Mouse (Mus musculus) 3T3-L1 (cell line): ENCODE results near the gene Olfm1.

ENCODE experiments used
- DNase-seq: peaks from one replicate; pipeline ENCODE4 v3.0.0-alpha.2; 2015; ENCODE audit warnings: low read depth, low spot score

Gene Olfm1

DNA sequence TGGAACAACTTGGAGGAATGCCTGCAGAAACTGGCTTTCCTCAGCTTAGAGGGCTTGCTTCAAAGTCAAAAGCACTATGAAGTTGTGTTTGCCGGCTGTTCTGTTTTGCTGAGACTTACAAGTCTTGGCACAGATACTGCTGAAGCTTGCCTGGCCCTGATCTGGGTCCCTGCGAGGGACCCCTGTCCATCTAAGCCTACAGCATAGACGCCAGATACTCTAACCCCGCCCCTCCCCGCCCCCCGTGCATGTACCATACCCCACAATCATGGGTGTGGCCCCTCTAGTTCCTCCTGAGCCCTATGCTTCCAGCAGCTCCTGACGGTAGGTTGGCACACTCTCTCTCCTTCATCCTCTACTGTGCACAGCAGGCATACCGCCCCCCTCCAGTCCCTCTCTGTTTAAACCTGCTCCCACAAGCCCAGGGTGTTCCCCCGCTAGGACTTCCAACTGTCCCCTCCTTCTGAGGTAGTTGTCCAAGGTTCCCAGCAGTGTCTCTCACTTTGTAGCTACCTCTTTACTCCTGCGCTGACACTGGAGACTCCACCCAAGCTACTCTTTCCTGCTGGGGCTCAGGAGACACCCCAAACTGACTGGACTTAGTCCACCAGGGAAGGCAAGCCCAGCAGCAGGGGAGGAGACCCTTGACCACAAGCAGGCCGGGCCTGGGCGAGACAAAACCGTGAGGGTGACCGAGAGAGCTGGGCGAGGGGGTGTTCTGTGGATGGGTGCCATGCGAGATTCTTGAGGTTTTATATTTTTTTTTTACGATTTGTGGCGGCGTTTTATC lies 12.1 kb downstream of the Olfm1 start:
- no peak for DNase-seq

DNA sequence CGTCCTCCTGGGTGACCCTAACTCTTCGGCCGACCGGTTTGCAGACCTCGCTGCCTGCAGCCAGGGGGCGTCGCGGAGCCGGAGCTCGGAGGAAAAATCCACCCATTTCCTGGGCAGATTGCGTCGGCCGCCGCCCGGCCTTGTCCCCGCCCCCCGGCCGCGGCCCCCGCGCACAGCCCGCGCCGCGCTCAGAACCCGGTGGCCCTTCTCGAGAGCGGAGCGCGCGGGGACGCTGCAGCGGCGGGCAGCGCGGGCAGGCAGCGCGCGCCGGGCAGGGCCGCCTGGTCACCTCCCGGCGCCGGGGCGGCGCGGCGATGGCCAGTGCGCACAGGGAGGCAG lies 12.6 kb downstream of the Olfm1 start:
- peak; percentile 59 for DNase-seq

DNA sequence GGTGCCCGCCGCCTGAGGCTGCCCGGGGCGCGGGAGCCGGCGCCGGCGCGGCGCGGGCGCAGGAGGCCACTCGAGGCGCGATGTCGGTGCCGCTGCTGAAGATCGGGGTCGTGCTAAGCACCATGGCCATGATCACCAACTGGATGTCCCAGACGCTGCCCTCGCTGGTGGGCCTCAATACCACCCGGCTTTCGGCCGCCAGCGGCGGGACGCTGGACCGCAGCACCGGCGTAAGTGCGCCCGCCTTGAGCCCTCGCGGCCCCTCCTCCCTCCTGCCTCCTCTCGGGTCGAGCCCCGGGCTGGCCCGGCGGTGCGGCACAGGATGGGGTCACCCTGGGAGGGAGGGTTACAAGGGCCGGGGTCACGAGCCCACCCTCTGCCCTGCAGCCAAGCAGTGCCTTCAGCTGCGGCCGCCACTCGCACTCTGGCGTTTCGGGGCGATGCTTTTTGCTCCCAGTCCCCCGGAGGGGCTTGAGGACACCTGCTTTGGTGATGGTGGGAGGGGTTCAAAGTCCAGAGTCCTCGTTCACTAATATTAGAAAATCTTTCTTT lies 13.2 kb downstream of the Olfm1 start:
- DNase-seq: no peak

DNA sequence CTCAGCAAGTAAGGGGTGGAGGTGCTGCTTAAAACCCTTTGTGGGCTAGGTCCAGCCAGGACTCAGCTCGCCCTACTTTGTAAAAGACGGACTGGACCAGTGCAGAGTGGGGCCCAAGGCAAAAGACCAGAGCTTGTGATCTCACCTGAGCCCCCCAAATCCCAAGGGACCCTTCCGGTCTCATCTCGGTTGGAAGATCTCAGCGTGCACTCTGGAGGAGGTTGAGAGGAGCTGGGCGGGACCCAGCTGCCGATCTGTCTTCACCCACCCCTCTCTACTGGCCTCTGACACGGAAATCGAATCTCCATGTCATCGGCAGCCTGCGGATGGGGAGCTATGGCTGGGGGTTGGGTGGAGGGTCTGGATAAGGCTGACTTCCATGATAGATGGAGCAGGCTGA lies 13.7 kb downstream of the Olfm1 start:
- no peak for DNase-seq

DNA sequence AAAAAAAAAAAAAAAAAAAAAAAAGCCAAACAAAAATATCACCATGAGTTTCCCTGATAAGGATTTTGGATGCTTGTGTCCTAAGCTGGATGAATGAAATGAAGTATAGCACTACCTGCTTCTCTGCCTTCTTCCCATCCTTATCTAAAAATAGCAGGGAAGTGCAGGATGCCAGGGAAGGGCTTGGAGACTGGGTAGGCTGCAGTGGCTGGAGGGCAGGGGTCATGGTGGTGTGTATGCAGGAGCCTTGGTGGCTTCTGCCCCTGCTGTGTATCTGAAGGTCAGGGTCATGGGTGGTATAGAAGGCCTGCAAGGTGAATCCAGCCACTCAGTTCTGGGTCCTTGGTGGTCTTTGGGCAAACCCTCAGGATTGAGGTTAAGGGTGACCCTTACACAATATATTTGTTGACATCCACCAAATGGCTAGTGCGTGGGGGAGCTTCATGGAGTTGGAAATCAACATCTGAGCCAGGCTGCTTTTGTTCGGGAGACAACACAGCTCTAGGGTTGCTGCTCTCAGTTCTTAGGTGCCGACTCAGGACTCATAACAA lies 14.5 kb downstream of the Olfm1 start:
- no peak for DNase-seq

DNA sequence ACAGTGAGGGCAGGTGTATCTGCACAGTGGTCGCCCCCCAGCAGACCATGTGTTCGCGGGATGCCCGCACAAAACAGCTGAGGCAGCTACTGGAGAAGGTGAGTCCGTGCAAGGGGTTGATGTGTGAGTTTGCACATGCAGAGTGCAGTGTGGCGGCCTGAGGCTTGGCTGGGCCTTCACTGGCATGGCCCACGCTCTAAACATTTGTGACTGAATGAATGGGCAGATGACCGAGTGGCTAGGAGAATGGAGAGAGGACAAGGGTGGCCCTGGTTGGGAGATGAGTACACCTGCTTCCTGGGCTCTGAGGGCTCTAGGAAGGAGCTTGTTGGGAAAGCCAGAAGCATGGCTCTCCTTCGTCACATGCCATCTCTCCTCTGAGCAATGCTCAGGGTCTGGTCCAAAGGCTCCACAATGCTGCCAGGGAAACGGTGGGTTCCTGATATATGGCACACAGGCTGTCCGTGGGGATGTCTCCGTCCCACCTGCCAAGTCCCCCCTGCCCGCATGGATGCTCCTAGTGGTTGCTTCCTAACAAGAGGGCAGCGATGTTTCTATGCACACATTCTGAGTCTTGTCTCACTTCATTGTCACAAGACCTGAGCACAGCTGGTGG lies 15.4 kb downstream of the Olfm1 start:
- DNase-seq: no peak

DNA sequence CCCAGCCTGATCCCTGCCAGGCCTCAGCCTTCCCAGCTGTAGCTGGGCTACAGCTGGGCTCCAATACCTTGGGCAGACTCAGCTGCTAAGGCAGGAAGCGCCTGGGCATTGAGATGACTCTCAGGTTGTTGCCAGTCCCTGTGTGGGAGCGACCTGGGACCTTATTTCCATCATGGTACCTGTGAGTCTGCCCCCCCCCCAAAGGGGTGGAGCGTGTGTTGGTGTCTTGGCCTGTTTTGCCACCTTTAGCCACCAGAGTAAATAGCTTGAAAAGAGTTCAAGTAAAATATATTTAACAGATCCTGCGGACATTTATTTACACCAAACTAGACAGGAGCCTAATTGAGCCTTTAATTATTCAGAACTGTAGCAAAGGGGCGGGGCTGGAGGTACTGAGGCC lies 16.4 kb downstream of the Olfm1 start:
- no peak for DNase-seq

DNA sequence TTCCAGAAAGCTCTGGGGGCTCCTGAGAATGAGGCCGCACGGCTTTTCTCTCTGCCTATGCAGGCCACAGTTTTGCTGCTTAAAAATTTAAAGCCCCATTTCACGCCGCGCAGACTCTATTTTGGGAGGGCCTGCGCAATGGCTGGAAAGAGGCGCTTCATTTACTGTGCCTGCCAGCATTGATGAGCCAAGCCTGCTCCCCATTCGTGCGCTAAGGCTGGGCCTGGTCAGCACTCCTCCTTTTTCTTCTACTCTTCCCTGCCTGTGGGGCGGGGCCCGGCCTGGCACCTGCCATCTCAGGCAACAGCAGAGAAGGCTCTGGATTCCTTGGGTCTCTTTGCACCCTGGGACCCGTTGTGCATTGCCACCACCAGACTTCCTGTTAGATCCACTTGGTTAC lies 16.9 kb downstream of the Olfm1 start:
- no peak for DNase-seq

DNA sequence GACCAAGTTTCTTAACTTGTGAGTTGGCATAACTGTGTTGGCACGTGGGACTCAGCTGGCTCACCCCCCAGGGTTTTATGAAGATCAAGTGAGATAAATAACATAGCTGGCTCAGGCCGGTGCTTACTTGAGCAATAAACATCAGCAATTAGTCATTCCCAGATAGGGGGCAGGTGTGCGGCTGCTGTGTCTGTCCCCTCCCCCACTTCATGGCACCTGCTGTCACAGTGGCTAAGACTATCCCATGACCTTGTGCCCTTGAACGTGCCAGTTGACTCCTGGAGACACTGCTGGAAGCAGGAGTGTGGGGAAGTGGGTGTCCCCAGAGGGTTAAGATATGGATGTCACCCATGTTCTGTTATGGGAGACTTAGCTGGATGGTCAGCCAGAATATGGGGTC lies 17.5 kb downstream of the Olfm1 start:
- no peak for DNase-seq

DNA sequence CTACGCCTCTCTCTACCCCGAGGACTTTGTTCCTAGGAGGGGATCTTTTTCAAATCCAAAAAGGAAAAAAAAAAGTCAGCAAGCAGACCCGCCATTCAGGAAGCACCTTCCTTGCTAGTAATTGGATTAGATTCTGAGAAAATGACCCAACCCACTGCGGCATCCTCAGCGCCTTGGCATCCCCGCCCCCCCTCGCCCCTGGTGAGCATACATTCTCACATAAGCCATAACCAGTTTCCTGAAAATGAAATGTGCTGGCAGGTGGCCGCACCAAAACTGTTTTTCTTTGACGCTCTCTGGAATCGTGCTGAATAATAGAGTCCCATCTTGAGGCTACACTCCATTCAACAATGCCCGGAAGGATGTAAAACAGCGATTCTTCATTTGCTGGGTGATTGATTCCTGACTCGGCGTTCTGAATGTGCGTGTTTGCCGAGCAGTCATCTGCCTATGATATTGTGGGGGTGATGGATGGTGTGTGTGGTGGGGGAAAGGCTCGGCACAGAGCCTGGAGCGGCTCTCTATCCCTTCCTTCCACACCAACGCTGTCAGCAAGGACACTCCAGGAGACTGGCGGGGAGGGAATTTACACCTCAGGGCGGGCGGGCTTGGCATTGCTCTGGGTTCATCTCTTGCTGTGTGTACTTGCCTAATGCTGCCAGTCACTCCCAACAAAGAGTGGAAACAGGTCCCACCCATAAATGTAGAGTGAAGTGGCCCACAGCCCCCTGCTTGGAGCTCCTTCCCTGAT lies 18.9 kb downstream of the Olfm1 start:
- DNase-seq: no peak

DNA sequence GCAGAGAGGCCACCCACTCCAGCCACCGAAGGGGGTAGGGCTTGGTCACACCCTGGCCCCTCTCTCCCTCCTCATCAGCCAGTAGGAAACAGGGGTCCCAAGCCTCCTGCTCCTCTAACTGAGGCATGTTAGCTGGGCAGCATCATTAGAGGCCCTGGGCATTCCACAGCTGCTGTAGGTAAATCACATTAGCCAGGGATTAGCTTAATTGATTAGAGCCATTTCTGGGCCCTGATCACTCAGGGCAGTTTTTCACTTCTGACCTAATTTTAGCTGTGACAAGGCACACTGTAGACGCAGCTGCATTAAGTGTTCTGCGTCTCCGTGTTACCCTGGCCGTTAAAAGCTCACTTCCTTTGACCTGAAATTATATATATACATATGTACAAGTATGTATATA lies 20.1 kb downstream of the Olfm1 start:
- no peak for DNase-seq

DNA sequence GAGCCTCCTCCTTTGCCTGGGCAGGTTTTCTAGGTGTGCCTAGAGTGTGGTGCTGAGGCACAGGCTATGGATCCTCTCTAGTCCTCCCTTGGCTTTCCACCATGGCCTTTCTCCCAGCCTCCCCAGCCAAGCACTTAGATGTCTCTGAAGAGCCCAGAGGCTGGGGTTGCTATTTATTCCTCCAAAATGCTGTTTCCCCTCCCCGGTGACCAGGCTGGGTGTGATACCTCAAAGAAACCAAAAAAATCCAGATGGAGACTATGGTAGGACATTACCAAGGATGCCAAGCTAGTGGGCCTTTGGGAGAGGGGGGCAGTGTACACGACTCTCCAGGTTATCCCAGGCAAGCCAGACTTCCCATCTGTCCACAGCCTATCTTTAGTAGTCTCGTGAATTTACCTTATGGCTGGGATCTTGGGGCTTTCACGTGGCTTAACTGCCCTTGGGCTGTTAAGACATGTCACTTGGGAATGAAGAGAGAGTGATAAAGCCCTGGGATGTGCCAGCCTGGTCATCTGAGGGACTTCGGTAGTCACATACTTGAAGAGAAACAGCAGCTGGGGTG lies 23.5 kb downstream of the Olfm1 start:
- no peak for DNase-seq

DNA sequence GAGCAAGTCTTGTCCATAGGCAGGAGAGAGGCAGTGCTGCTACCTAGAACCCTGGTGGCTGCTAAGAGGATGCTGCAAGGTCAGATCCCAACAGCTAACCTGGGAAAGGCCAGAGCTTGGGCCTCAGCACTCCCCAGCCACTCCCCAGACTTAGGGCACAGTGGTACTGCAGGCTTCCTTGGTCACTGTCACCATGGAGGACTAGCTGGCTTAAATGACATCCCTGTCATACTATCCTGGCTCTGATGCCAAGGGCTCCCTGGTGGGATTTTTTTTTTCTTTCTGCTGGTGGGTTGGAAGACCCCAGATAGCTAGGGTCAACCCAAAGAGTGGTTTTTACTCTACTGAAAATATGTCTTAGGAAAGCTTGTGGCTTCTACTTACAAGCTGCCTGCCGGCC lies 25.0 kb downstream of the Olfm1 start:
- no peak for DNase-seq

DNA sequence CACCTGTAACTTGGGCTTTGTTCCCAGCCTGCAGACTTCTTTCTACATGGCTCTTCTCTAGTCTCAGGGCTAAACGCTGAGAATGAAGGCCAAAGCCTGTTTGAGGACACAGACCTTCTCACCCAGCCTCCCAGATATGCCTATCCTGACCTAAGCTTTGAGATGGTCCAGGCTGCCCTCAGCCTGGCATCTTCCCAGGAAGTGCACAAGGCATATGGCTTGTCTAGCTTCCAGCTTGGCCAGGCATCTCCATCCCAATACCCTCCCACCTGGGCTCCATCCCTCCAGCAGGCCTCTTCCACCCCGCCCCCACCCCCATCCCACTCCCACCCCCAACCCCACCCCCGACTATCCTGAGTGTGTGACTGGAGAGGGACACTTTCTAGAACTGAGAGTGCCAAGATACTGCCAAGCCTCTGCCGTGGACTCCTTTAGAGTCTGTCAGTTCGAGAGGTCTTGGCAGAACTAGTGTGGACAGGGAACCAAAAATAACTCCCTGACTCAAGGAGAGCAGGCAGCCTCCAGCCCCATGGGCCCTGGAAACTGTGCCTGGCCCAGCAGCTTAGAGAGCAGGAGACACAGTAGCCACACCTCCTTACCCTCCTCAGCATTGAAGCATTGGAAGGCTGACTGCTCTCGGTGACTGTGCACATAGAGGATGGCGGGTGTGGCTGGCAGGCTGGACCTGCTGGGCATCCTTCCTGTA lies 26.0 kb downstream of the Olfm1 start:
- peak; percentile 64 for DNase-seq

DNA sequence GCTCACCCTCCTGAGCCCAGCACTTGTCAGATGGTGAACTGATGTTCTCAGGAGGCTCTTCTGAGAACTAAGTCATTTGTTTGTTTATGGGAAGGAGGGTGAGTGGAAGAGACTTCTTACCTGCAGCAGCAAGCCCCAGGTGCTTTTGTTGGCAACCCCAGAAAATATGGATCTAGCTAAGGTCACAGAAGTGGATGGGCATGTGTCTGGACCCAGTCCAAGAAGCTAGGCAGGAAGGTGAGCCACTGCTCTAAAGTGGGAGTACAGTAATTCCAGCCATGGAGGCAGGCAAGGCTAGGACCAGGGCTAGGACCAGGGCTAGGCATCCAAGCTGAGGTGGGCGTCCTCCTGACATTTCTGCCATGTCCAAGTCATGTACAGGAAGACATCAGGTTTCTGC lies 26.8 kb downstream of the Olfm1 start:
- DNase-seq: no peak

DNA sequence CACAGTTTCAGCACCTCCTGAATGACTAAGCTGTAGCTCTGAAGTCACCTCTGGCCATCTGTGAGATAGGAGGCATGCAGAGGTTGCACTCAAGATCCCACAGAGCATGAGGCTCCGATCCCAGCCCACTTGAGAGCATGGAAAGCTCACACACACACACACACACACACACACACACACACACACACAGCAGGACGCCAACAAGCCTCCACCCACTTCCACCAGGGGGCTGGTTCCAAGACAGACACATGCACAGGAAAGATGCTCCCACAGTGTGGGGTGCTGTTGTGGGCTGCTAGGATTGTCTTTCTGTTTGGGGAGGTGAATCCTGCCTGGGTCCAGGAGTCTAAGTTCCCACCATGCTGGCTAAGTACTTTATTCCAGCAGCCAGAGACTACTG lies 29.0 kb downstream of the Olfm1 start:
- DNase-seq: no peak

DNA sequence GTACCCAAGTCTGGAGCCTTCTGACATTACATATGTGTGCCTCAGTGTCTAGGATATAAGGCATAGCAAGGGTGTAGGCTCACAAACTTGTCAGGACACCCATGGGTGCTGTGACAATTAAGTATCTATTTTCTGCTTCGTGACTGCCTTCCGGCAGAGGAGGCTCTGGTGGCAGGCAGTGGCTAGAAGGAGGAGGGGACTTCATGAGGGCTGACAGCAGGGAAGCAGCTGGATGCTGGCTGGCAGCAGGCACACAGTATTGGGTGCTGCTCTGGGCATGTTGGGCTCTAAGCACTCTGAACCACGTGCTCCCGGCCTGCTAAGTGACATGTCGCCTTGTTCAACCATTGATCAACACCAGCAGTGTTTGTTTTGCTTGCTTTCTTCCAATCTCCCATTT lies 32.0 kb downstream of the Olfm1 start:
- DNase-seq: no peak

DNA sequence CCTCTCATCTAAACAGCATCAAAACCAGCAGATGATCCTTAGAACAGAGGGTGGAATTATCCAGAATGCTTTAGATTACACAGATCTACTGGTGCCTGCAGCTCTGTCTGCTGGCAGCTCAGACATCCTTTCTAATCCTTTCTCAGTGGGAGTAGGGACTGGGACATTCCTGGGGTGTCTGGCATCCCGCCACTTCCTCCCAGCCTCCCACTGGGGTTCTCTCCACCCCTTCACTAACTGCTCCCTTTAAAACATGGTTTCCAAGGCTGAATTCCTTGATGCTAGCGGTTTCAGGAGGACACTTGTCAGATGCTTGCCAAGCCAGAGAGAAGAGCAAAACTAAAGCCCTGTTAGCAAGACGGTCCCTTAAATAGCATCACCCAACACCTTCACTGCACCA lies 33.1 kb downstream of the Olfm1 start:
- DNase-seq: no peak

DNA sequence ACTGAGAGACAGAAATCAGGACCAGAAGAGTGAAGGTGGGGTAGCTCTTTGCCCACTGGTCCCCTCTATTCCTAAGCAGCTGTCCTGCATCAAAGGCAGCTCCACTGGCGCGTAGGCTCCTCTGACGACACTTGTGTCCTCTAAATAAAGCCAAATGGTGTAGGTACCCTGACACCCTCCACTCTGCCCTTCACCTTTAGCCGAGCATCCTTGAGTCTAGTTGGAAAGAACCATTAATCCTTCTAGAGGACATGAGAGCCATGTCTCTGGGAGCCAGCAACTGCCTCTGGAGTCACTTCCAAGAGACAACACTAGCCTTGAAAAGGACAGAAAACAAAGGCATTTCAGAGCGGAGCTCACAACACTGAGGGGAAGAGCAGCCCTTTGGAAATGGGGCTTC lies 34.2 kb downstream of the Olfm1 start:
- no peak for DNase-seq

DNA sequence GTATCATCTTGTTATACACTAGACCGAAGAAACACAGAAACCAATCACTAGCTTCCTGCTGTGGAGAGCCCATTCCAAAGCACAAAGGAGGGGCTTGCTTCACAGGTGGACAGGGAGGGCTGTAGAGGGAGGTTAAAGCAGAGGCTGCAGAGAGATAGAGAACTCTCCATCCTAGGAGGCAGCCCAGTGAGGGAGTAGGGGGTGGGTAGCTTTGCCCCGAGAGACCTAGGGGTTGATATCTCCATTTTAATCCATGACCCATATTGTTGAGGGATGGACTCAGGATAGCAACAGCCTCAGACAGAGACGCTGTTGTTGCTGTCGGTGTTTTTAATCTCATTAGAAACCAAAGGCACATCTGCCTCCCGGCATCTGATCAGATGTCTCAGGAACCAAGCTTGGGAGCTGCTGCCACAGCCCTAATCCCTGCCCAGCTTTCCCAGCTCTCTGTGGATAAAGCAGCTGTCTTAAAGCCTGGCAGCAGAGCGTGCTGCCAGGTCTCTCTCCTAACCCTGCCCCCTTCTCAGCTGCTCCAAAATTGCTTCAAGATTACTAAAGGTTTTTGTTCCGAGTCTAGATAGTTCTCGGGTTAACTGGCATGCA lies 34.9 kb downstream of the Olfm1 start:
- DNase-seq: no peak

DNA sequence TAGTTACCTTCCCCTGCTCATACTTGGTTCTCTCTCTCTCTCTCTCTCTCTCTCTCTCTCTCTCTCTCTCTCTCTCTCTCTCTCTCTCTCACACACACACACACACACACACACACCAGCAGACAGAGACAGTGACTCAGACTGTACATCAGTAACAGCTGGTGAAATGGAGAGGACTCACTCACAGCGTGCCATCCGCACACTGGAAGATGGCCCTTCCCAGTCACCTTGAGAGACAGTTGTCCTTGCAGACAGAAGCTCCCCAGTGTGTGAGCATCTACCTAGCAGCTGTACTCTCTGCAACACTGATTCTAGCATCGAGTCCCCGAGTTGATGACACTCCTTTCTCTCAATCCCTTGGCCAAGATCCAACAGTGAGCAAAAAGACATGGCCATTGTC lies 35.6 kb downstream of the Olfm1 start:
- DNase-seq: no peak
